34 mouse cellular contexts compared by ENCODE assay signal in the genomic region with DNA sequence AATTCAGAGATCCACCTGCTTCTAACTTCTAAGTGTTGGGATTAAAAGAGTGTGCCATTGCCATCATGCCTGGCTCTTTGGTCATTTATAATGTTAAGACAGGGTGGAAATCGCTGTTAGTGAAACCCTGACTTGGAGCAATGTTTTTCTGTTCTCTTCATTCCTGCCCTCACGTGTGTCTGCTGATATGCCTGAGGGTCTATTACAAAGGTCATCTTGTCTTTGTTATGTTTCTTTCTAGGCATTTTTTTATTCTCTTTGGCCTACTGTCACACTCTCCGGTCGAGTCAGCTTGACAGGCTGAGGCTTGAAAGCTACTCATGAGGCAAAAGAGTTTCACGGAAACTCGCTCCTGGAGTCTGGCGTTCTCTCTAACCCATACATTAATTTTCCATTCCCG. TPM values are rescaled to one million over a fixed set of nuclear protein-coding genes. Genes with fewer than 3 reads are reported as not detected.
"Had no signal": no experiment of that assay in that cellular context is flagged by ENCODE, and none has a peak within 500 bp of the region (broad histone marks: within the 10 kb centered on the region; RNA-seq: fewer than 3 reads in every experiment).

No protein-coding gene starts in this region.

- H3K4me3 ChIP-seq: embryonic facial prominence, embryonic 10.5 days; embryonic facial prominence, embryonic 12.5 days; embryonic facial prominence, embryonic 13.5 days; embryonic facial prominence, embryonic 15.5 days; erythroblast, embryonic 14.5 days; forebrain, embryonic 10.5 days; forebrain, embryonic 12.5 days; forebrain, embryonic 13.5 days; forebrain, embryonic 15.5 days; gastrocnemius, adult 2 months; heart, adult 2 months; heart, embryonic 10.5 days had no signal

- H3K27me3 ChIP-seq: embryonic facial prominence, embryonic 12.5 days; embryonic facial prominence, embryonic 13.5 days; embryonic facial prominence, embryonic 15.5 days; forebrain, embryonic 12.5 days; forebrain, embryonic 13.5 days; forebrain, embryonic 15.5 days had no signal

- H3K9ac ChIP-seq: embryonic facial prominence, embryonic 12.5 days; embryonic facial prominence, embryonic 13.5 days; embryonic facial prominence, embryonic 15.5 days; forebrain, embryonic 12.5 days; forebrain, embryonic 13.5 days; forebrain, embryonic 15.5 days; forebrain, postnatal 0 days had no signal

- H3K36me3 ChIP-seq: embryonic facial prominence, embryonic 10.5 days; embryonic facial prominence, embryonic 12.5 days; embryonic facial prominence, embryonic 13.5 days; embryonic facial prominence, embryonic 15.5 days; forebrain, embryonic 10.5 days; forebrain, embryonic 12.5 days; forebrain, embryonic 15.5 days; heart, embryonic 10.5 days had no signal

- H3K4me1 ChIP-seq: embryonic facial prominence, embryonic 10.5 days; embryonic facial prominence, embryonic 12.5 days; embryonic facial prominence, embryonic 13.5 days; embryonic facial prominence, embryonic 15.5 days; forebrain, embryonic 10.5 days; forebrain, embryonic 12.5 days; forebrain, embryonic 13.5 days; forebrain, embryonic 15.5 days; heart, embryonic 10.5 days had no signal

- ATAC-seq: forebrain, embryonic 13.5 days; forebrain, embryonic 14.5 days; forebrain, embryonic 15.5 days; forebrain, embryonic 16.5 days; forebrain, postnatal 0 days had no signal

- H3K4me2 ChIP-seq: embryonic facial prominence, embryonic 12.5 days; embryonic facial prominence, embryonic 13.5 days; embryonic facial prominence, embryonic 15.5 days; forebrain, embryonic 12.5 days; forebrain, embryonic 13.5 days; forebrain, embryonic 15.5 days; heart, embryonic 11.5 days had no signal

- H3K9me3 ChIP-seq: embryonic facial prominence, embryonic 10.5 days; embryonic facial prominence, embryonic 12.5 days; embryonic facial prominence, embryonic 13.5 days; embryonic facial prominence, embryonic 15.5 days; forebrain, embryonic 10.5 days; forebrain, embryonic 12.5 days; forebrain, embryonic 13.5 days; forebrain, embryonic 15.5 days; heart, embryonic 10.5 days had no signal

- H3K27ac ChIP-seq: embryonic facial prominence, embryonic 10.5 days; embryonic facial prominence, embryonic 12.5 days; embryonic facial prominence, embryonic 13.5 days; embryonic facial prominence, embryonic 15.5 days; forebrain, embryonic 10.5 days; forebrain, embryonic 12.5 days; forebrain, embryonic 13.5 days; forebrain, embryonic 15.5 days; gastrocnemius, adult 2 months; heart, adult 2 months; heart, embryonic 10.5 days had no signal

- DNase-seq: cerebellum, postnatal 10 days; cerebellum, postnatal 14 days; cerebellum, postnatal 25 days; cerebellum, postnatal 36 days; embryo, embryonic 11 days; forebrain, postnatal 0 days; gastrocnemius, adult 2 months; gastrocnemius, postnatal 10 days; gastrocnemius, postnatal 14 days; gastrocnemius, postnatal 25 days; gastrocnemius, postnatal 36 days; heart, adult 11 months; heart, adult 18-20 months; heart, adult 2 months had no signal

RNA-seq across cellular contexts. Expression of gene 4930505A04Rik, which starts 27.9 kb away (rescaled TPM):
- total RNA-seq: common myeloid progenitor, adult 5-6 weeks; gastrocnemius, adult 18-20 months; gastrocnemius, adult 8-10 months; gastrocnemius, postnatal 14 days; gastrocnemius, postnatal 25 days; granulocyte monocyte progenitor cell, adult 5-6 weeks; heart, adult 2 months; heart, adult 8-10 months had no signal
- polyA plus RNA-seq: embryonic facial prominence, embryonic 10.5 days; embryonic facial prominence, embryonic 11.5 days; embryonic facial prominence, embryonic 12.5 days; embryonic facial prominence, embryonic 13.5 days; erythroblast, embryonic 14.5 days; forebrain, embryonic 10.5 days; forebrain, embryonic 11.5 days; forebrain, embryonic 12.5 days; forebrain, embryonic 13.5 days; forebrain, embryonic 14.5 days; heart, adult 2 months; heart, embryonic 11.5 days had no signal
